Mouse (Mus musculus) thymus, adult 2 months (tissue): ENCODE data around the gene Plk5. TPM values are rescaled to one million over a fixed set of nuclear protein-coding genes. Genes with fewer than 3 reads are reported as not detected.

Experiments used
- DNase-seq: peaks from one replicate; pipeline ENCODE4 v3.0.0; 2021
- H3K27ac ChIP-seq: fragments of 200-500 bp; 2 replicates; pipeline ENCODE4 v1.5.1; 2012; ENCODE audit warnings: low read length, control low read depth; ENCODE audit not compliant: control insufficient read depth, insufficient read depth
- H3K27me3 ChIP-seq: fragments of 200-500 bp; 2 replicates; pipeline ENCODE4 v1.6.1; 2012; ENCODE audit warnings: mild to moderate bottlenecking, low read length, moderate library complexity, mixed read lengths; ENCODE audit not compliant: control insufficient read depth, insufficient read depth
- H3K36me3 ChIP-seq: fragments of 200-500 bp; 2 replicates; pipeline ENCODE4 v1.6.1; 2012; ENCODE audit warnings: mild to moderate bottlenecking, low read length, moderate library complexity; ENCODE audit not compliant: control insufficient read depth, insufficient read depth
- H3K4me1 ChIP-seq: fragments of 200-500 bp; replicated peaks from 2 replicates; pipeline ENCODE4 v1.6.1; 2012; ENCODE audit warnings: low read length; ENCODE audit not compliant: control insufficient read depth, insufficient read depth
- H3K4me3 ChIP-seq: fragments of 200-500 bp; 2 replicates; pipeline ENCODE4 v1.5.1; 2012; ENCODE audit warnings: mild to moderate bottlenecking, low read length, control low read depth, moderate library complexity; ENCODE audit not compliant: control insufficient read depth, insufficient read depth
- CTCF ChIP-seq: fragments of 200-500 bp; IDR thresholded peaks from 2 replicates; pipeline ENCODE4 v1.5.1; 2012; ENCODE audit warnings: mild to moderate bottlenecking, control low read depth, low read length, moderate library complexity, borderline replicate concordance; ENCODE audit not compliant: control insufficient read depth, poor library complexity, insufficient read depth; ENCODE audit errors: extremely low read depth
- POLR2A ChIP-seq: fragments of 200-500 bp; IDR thresholded peaks from 2 replicates; pipeline ENCODE4 v1.6.1; 2012; ENCODE audit warnings: mild to moderate bottlenecking, low read length, control low read depth, moderate library complexity; ENCODE audit not compliant: control insufficient read depth, poor library complexity, insufficient read depth; ENCODE audit errors: extremely low read depth
- WGBS: fragments of 180-500 bp; shearing (Covaris S2); methylation state at CpG from one replicate; pipeline ENCODE4 v1.1.7; 2018; 5-methylcytosine and 5-hydroxymethylcytosine counted together
- polyA plus RNA-seq: library from polyadenylated mRNA; depleted of rRNA; stranded (reverse); fragments of >200 nt; gene quantifications from 2 replicates; pipeline ENCODE4 v1.2.3, GENCODE M21; 2012

Plk5 gene
- polyA plus RNA-seq, 1 experiment: 0.22 TPM

DNA sequence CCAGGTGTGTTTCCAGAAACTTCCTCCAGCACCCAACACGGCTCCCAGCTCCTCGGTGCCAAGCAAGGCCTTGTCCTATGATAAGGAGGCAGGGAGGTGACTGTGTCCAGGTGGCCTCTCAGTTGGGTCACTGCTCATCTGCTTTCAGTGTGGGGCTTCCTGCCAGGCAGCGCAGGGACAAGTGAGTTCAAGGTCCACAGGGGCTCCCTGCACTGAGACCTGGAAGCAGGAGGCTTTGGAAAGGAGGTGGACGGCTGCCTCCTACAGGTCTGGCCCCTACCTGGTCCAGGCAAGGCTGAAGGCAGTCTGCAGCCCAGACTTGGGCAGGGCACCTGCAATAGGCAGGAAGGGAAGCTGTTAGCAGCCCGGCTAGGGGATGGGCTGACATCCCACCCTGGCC is 36.4 kb downstream of the Plk5 start:
- Histone ChIP-seq H3K27me3 (no peaks in the 10 kb centered on the region), H3K36me3 (peaks cover 38% of the 10 kb centered on the region), H3K27ac (no peak overlapping the region), H3K4me1 (peaks cover 16% of the 10 kb centered on the region), H3K4me3 (no peak overlapping the region)
- no peak for TF ChIP-seq CTCF
- no peak for TF ChIP-seq POLR2A
- 94% methylated on average over 5 of the region's 5 CpGs for WGBS
- DNase-seq: no peak

DNA sequence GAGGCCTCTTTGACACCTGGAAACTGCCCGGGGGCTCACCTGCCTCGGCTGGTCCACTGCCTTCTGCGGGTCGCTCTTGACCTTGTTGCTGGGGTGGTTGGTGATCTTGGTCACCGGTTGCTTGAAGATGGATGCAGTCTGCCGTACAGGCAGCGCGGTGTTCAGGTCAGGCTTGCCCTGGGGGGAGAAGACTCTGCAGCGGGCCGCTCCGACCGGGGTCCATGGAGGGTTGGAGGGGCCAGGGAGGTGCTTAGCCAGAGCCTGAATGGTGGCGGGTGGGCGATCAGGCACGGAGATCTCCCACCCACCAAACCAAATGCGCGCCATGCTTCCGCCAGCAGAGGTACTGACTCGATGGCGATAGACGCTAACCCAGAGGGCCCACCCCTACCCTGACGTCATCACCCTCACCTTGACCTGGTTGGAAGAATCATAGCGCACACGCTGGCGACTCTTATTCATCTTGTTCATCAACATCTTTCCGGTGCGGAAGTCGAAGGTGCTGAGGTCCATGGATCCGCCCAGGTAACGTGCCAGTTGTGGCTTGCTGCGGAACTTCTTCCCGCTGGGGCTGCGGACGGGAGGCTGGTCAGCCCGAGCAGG is 38.9 kb downstream of the Plk5 start:
- Histone ChIP-seq H3K27me3 (no peaks in the 10 kb centered on the region), H3K27ac (no peak overlapping the region), H3K4me3 (no peak overlapping the region), H3K4me1 (peaks cover 10% of the 10 kb centered on the region), H3K36me3 (peaks cover 38% of the 10 kb centered on the region)
- 98% methylated on average over 35 of the region's 35 CpGs for WGBS
- TF ChIP-seq CTCF: no peak
- no peak for TF ChIP-seq POLR2A
- no peak for DNase-seq

DNA sequence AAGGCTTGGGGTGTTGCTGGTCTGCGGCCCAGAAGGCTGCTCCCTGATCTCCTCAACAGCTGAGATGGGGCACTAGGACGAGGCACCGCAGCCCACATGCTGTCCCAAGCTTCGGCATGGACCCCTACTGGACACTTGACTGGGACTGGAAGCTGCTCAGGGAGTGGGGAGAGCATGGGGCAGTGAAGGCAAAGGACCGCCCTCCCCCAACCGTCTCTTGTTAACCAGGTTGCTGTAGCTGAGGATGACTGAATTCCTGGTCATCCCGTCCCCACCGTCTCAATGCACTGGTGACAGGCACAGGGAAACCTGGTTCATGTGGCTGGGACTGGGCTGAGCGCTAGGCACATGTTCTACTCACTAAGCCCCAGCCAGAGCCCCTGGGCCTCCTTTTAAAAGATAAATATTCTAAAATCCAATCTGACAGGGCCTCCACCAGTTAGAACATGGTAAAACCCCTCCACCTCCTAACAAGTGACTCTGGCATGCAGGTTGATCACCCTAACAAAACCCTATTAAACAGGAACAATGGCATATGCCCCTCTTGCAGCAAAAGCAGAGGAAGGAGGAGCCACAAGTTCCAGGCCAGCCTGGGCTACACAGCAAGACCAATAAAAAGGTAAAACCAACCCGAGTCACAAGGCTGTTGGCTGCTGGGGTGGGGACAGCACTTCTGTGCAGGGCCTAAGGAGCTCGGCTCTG is 40.7 kb downstream of the Plk5 start:
- TF ChIP-seq CTCF (no peak), POLR2A (no peak)
- Histone ChIP-seq H3K4me1 (peaks cover 18% of the 10 kb centered on the region), H3K36me3 (peaks cover 31% of the 10 kb centered on the region), H3K4me3 (no peak overlapping the region), H3K27me3 (no peaks in the 10 kb centered on the region), H3K27ac (no peak overlapping the region)
- DNase-seq: no peak
- WGBS: 92% methylated on average over 11 of the region's 11 CpGs

DNA sequence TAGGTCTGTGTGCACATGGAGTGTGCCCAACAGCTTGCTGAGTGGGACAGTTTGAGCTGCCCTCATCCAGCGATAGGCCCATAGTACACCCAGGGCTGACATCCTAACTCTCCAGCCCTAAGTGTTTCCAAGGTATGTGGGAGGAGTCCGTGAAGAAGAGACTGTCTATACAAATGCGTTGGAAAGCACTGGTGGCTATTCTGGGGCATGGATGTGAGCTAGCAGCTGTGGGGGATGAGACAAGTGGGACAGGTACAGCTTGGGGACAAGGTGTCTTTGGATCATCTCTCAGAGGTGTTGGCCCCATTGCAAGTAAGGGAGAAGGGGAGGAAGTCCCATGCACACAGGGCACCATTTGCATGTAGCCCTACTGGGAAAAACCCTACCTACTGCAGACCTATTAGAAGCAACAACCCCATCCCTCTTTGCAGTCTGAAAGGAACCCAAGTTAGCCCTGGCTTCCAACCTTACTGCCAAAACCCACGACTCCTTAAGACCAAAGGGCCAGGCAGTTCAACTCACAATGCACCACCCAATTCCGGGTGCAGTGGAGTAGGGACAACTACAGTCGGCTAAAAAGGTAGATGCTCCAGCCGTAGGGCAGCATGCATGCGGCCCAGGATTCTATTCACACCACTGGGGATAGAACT is 41.4 kb downstream of the Plk5 start:
- no peak overlapping the region for H3K27ac ChIP-seq
- no peak for TF ChIP-seq CTCF
- TF ChIP-seq POLR2A: no peak
- 52% methylated on average over 8 of the region's 8 CpGs for WGBS
- H3K27me3 ChIP-seq: no peaks in the 10 kb centered on the region
- peak overlapping the region; percentile 18; the same call in 1 of the 2 replicates for H3K4me3 ChIP-seq
- H3K36me3 ChIP-seq: peaks cover 25% of the 10 kb centered on the region
- H3K4me1 ChIP-seq: peaks cover 18% of the 10 kb centered on the region
- DNase-seq: no peak

DNA sequence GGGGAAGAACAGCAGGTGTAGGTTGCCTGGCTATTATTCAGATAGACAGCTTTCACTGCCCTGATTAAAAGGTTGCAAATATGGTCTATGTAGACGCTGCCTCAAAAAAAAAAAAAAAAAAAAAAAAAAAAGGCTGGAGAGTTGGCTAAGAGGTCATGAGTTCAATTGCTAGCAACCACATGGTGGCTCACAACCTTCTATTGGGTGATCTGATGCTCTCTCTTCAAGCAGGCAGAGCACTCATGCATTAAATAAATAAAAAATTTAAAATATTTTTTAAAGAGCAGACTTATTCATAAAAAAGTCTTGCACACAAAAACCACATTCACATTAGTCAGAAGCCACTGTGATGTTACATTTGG is 41.9 kb downstream of the Plk5 start:
- Histone ChIP-seq H3K36me3 (peaks cover 20% of the 10 kb centered on the region), H3K4me3 (peak overlapping the region; percentile 52), H3K27me3 (no peaks in the 10 kb centered on the region), H3K27ac (no peak overlapping the region), H3K4me1 (peaks cover 18% of the 10 kb centered on the region)
- DNase-seq: no peak
- TF ChIP-seq CTCF (no peak), POLR2A (no peak)
- WGBS: 0% methylated on average over 1 of the region's 1 CpGs

DNA sequence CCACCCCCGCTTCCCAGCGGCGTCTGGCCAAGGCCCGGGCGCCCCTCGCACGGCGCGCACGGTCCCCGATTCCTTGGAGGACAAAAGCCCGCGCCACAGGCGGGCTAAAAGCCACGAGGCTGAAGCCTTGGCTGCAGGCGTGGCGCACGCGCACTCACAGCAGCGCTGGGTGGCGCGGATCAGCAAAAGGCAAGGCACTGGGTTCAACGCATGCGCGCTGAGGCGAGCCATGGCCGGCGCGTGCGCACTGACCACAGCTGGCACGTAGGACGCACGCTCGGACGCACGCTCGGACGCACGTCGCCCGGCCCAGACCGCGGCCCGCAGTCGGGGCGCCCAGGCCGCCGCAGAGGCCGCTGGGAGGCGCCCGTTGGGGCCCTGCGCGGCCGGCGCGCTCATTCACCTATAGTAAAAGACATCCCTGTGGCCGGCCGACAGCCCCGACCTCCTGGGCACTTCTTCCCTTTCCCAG is 42.5 kb downstream of the Plk5 start:
- peak; percentile 95 for DNase-seq
- under 1% methylated on average over 59 of the region's 59 CpGs for WGBS
- TF ChIP-seq CTCF (no peak), POLR2A (peak; percentile 83)
- no peaks in the 10 kb centered on the region for H3K27me3 ChIP-seq
- H3K4me3 ChIP-seq: peak overlapping the region; percentile 52
- H3K4me1 ChIP-seq: peaks cover 18% of the 10 kb centered on the region
- H3K36me3 ChIP-seq: peaks cover 14% of the 10 kb centered on the region; the same call in 1 of the 2 replicates
- H3K27ac ChIP-seq: peak overlapping the region; percentile 64
